Mouse (Mus musculus) stomach, postnatal 0 days (tissue): ENCODE data around the gene Abhd17c. TPM values are rescaled to one million over a fixed set of nuclear protein-coding genes. Genes with fewer than 3 reads are reported as not detected.
"Not testable (repeated sequence)": the region's sequence is repeated elsewhere in the genome, so short reads cannot be mapped to it uniquely, and the experiment has no call there.

Experiments used
- ATAC-seq: fragments of 200-750 bp; cut with Nextera tagmentation; 2 replicates; pipeline ENCODE4 v1.8.0; 2017; ENCODE audit not compliant: low FRiP score, low TSS enrichment
- DNase-seq: peaks from one replicate; pipeline ENCODE4 v3.0.0-alpha.2; 2016; ENCODE audit warnings: low spot score
- H3K27ac ChIP-seq: fragments of 300-500 bp; sonication (generic); replicated peaks from 2 replicates; pipeline ENCODE4 v1.5.1; 2014; ENCODE audit warnings: mild to moderate bottlenecking, control low read depth
- H3K27me3 ChIP-seq: fragments of 300-500 bp; sonication (generic); 2 replicates; pipeline ENCODE4 v1.6.1; 2014; ENCODE audit warnings: low read length; ENCODE audit not compliant: control insufficient read depth, insufficient read depth
- H3K36me3 ChIP-seq: fragments of 300-500 bp; sonication (generic); 2 replicates; pipeline ENCODE4 v1.6.1; 2014; ENCODE audit warnings: low read length, mixed read lengths; ENCODE audit not compliant: control insufficient read depth, insufficient read depth
- H3K4me1 ChIP-seq: fragments of 300-500 bp; sonication (generic); replicated peaks from 2 replicates; pipeline ENCODE4 v1.6.1; 2014; ENCODE audit warnings: antibody characterized with exemption; ENCODE audit not compliant: control insufficient read depth, insufficient read depth
- H3K4me2 ChIP-seq: fragments of 300-500 bp; sonication (generic); replicated peaks from 2 replicates; pipeline ENCODE4 v1.6.1; 2014; ENCODE audit warnings: low read depth, mild to moderate bottlenecking, control low read depth, moderate library complexity
- H3K4me3 ChIP-seq: fragments of 300-500 bp; sonication (generic); 2 replicates; pipeline ENCODE4 v1.5.1; 2014; ENCODE audit warnings: low read depth, low read length, control low read depth
- H3K9ac ChIP-seq: fragments of 300-500 bp; sonication (generic); 2 replicates; pipeline ENCODE4 v1.6.1; 2014; ENCODE audit warnings: mild to moderate bottlenecking, low read length, control low read depth, mixed read lengths
- H3K9me3 ChIP-seq: fragments of 300-500 bp; sonication (generic); 2 replicates; pipeline ENCODE4 v1.6.1; 2016; ENCODE audit warnings: low read length; ENCODE audit not compliant: control insufficient read depth
- CTCF ChIP-seq: IDR thresholded peaks from 2 replicates; pipeline ENCODE4 v1.5.1; 2016; ENCODE audit warnings: antibody characterized with exemption, low read depth, mild to moderate bottlenecking, moderate library complexity
- EP300 ChIP-seq: optimal IDR thresholded peaks from 2 replicates; pipeline ENCODE3; 2016; ENCODE audit warnings: antibody characterized with exemption
- WGBS: fragments of 180-500 bp; shearing (Covaris S2); extraction: QIAGEN DNeasy Blood & Tissue Kit; methylation state at CpG from one replicate; pipeline ENCODE4 v1.1.7; 2014; 5-methylcytosine and 5-hydroxymethylcytosine counted together
- polyA plus RNA-seq: library from polyadenylated mRNA; unstranded; fragments of >200 nt; fragmentation: Nextera tagmentation; extraction: Ambion mirVana; gene quantifications from 2 replicates; pipeline ENCODE4 v1.2.1, GENCODE M21; 2015

Gene Abhd17c
- polyA plus RNA-seq, 1 experiment from 2014 or later = 59.7 TPM

- DNase-seq (peak; percentile 28), ATAC-seq (peak; percentile 89)
- TF ChIP-seq EP300 = no peak
- no peak for TF ChIP-seq CTCF
- Histone ChIP-seq H3K4me1 (no peaks in the 10 kb centered on the region), H3K27me3 (no peaks in the 10 kb centered on the region), H3K4me3 (no peak overlapping the region), H3K27ac (peak overlapping the region; percentile 49), H3K9me3 (no peaks in the 10 kb centered on the region), H3K9ac (no peak overlapping the region), H3K4me2 (no peak overlapping the region), H3K36me3 (no peaks in the 10 kb centered on the region)
- 56% methylated on average over 5 of the region's 5 CpGs for WGBS
These were observed 36.5 kb upstream of the Abhd17c start for GRCm38 (mm10) chr7:84188196-84188595.

- DNase-seq = no peak
- Histone ChIP-seq H3K36me3 (no peaks in the 10 kb centered on the region), H3K4me2 (no peak overlapping the region), H3K27ac (peak overlapping the region; percentile 19; the same call in 1 of the 2 replicates), H3K9ac (no peak overlapping the region), H3K4me1 (no peaks in the 10 kb centered on the region), H3K4me3 (no peak overlapping the region), H3K9me3 (no peaks in the 10 kb centered on the region), H3K27me3 (no peaks in the 10 kb centered on the region)
- WGBS = 73% methylated on average over 4 of the region's 4 CpGs
- TF ChIP-seq CTCF (no peak), EP300 (no peak)
- no peak for ATAC-seq
These were observed 33.5 kb upstream of the Abhd17c start for GRCm38 (mm10) chr7:84185196-84185595.

DNA sequence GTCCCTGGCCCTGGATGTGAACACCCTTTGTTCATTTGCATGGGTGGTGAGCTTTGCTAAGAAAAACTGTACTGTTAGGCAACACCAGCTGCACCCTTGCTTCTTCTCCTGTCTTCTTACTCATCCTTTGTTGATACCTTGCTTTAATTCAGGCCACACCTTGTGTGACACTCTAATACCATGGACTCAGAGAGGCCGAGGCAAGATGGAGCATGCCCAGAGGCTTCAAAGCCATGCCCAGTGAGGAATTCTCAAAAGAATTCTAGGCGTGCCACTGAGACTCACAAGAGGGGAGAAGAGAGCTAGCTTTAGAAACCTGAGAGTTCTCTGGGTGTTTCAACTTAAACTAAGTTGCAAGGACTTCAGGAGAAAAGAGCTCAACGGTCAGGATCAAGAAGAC, 33.0 kb upstream of the Abhd17c start:
- TF ChIP-seq EP300 (no peak), CTCF (peak; percentile 25; the same call in 1 of the 2 replicates)
- no peak for DNase-seq
- no peak overlapping the region for H3K4me3 ChIP-seq
- H3K4me1 ChIP-seq = no peaks in the 10 kb centered on the region
- H3K4me2 ChIP-seq = no peak overlapping the region
- H3K9ac ChIP-seq = no peak overlapping the region
- no peaks in the 10 kb centered on the region for H3K27me3 ChIP-seq
- peak overlapping the region; percentile 19; the same call in 1 of the 2 replicates for H3K27ac ChIP-seq
- H3K36me3 ChIP-seq = no peaks in the 10 kb centered on the region
- H3K9me3 ChIP-seq = no peaks in the 10 kb centered on the region
- WGBS = 51% methylated on average over 3 of the region's 3 CpGs
- no peak for ATAC-seq

GRCm38 (mm10) chr7:84178809-84179208, 27.1 kb upstream of the Abhd17c start:
- H3K9ac ChIP-seq, H3K9me3 ChIP-seq, H3K4me3 ChIP-seq, DNase-seq, H3K27ac ChIP-seq, H3K4me1 ChIP-seq, H3K27me3 ChIP-seq, H3K4me2 ChIP-seq, H3K36me3 ChIP-seq: not testable (repeated sequence)
- ATAC-seq = peak; percentile 78
- WGBS = 76% methylated on average over 2 of the region's 2 CpGs

- H3K4me1 ChIP-seq = no peaks in the 10 kb centered on the region
- H3K9me3 ChIP-seq = no peaks in the 10 kb centered on the region
- H3K36me3 ChIP-seq = no peaks in the 10 kb centered on the region
- TF ChIP-seq CTCF (no peak), EP300 (no peak)
- WGBS = 72% methylated on average over 11 of the region's 11 CpGs
- H3K4me2 ChIP-seq = no peak overlapping the region
- H3K9ac ChIP-seq = no peak overlapping the region
- ATAC-seq = no peak
- H3K4me3 ChIP-seq = no peak overlapping the region
- no peak overlapping the region for H3K27ac ChIP-seq
- no peaks in the 10 kb centered on the region for H3K27me3 ChIP-seq
- no peak for DNase-seq
These were observed 23.2 kb upstream of the Abhd17c start for GRCm38 (mm10) chr7:84174655-84175448.

DNA sequence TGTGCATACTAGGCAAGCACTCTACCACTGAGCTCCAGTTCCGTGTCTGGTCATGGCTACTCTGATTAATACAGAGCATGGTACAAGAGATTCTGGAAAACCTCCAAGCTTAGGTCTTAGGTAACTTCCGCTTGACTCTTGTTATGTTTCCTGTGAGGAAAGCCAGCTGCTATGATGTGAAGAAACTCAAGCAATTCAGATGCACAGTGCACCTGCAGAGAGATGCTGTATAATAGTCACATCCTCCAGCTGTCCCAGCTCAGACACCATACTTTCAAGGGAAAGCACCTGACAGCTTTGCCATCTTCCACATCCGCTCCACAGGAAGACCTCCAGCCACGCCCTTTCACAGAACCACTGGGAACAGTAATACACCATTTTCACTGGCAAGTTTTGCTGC, 21.7 kb upstream of the Abhd17c start:
- H3K27me3 ChIP-seq = no peaks in the 10 kb centered on the region
- H3K9me3 ChIP-seq = no peaks in the 10 kb centered on the region
- no peaks in the 10 kb centered on the region for H3K4me1 ChIP-seq
- no peak overlapping the region for H3K4me3 ChIP-seq
- no peak overlapping the region for H3K27ac ChIP-seq
- ATAC-seq = no peak
- H3K36me3 ChIP-seq = no peaks in the 10 kb centered on the region
- 63% methylated on average over 4 of the region's 4 CpGs for WGBS
- no peak overlapping the region for H3K9ac ChIP-seq
- TF ChIP-seq EP300 (no peak), CTCF (no peak)
- no peak for DNase-seq
- H3K4me2 ChIP-seq = no peak overlapping the region
